Mouse (Mus musculus): ENCODE measurements around the gene Ubxn11.
A peak's percentile ranks its signal among the peaks of the same experiment; 100 is the strongest.
"Not testable (repeated sequence)": the region's sequence is repeated elsewhere in the genome, so short reads cannot be mapped to it uniquely, and the experiment has no call there.

Gene Ubxn11

GRCm38 (mm10) chr4:134120192-134120805 is 17.9 kb downstream of the Ubxn11 start:
- DNase-seq: peak; percentile 46 to 47

DNA sequence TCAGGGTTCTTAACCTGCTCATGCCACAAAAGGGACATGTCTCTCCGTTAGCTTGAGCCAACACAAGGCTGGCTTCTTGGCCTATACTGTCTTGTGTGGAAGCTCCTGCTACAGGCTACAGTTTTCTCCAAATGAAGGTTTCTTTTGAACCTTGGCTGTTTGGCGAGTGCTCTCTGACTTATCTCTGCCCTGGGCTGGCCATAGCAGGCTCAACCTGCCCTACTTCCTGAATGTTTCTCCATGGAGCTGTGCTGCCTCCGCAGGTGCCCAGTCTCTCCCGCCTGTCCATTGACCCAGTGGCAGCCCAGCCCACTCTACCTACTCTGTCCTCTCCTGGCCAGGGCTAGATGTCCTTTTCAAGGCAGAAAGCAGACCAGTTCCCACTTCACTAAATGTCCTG is 18.5 kb downstream of the Ubxn11 start:
- no peak for DNase-seq

DNA sequence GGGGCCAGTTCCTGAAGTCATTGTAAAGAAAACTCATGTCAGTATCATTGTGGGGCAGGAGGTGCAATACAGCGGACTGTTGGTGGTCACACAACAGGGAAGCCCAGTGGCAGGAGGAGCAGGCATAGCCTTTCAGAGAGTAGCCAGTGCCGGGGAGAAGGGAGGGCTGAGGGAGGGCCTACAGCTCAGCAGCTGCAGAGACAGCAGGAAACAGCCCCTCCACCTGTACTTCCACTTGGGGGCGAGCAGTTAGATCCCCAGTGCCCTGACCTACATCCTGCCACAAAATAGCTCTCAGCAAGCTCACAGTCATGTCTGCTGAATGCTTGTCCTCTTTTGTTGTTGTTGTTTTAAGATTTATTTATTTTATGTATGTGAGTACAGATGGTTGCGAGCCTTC is 19.2 kb downstream of the Ubxn11 start:
- peak; percentile 53 to 62 for DNase-seq

- DNase-seq: peak in 1 of 2 experiments; percentile 9
Observed at GRCm38 (mm10) chr4:134122281-134122680, 19.9 kb downstream of the Ubxn11 start.

DNA sequence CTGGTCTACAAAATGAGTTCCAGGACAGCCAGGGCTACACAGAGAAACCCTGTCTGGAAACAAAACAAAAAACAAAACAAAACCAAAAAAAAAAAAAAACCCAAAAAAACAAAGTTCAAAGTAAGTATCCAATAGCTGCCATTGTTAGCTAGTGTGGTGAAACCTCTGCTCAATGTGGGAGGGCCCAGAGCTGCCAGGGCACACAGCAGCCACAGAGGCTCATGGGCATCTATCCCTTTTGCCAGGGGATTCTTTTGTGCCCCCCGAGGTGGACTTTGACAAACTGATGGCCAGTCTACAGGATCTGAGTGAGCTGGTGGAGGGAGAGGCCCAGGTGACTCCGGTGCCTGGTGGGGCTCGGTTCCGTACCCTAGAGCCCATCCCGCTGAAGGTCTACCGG is 20.8 kb downstream of the Ubxn11 start:
- no peak for DNase-seq

- peak; percentile 77 to 80 for DNase-seq
Observed at GRCm38 (mm10) chr4:134123680-134124551, 21.5 kb downstream of the Ubxn11 start.

DNA sequence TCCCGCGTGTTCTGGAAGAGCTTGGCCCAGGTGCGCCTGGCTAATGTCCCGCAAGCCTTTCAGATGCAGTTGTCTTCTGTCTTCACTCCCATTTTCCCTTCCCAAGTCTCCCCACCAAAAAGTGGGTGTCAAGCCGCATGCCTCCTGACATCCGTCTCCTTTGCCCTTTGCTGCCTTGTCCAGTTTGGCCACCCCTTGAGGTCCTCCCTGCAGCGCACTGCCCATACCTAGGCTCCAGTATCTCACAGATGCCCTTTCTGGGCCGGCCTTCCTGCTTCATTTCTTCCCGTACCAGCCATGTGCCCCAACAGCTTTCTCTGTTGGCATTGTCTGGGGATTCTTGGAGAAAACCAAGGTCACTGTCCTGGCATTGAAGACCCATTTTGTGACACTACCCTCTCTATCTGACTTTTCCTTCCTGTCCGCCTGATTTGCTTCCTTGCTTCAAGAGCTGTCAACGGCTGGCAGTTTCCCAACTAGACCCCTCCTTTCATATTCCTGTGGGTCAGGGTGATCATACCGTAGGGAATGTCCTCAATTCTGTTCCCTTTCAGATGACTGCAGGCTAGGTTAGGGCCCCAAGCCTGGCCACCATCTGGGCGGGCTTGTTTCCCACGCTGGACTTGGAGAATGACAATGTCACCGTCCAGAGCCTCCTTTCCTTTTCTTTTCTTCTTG is 23.2 kb downstream of the Ubxn11 start:
- DNase-seq: no peak

DNA sequence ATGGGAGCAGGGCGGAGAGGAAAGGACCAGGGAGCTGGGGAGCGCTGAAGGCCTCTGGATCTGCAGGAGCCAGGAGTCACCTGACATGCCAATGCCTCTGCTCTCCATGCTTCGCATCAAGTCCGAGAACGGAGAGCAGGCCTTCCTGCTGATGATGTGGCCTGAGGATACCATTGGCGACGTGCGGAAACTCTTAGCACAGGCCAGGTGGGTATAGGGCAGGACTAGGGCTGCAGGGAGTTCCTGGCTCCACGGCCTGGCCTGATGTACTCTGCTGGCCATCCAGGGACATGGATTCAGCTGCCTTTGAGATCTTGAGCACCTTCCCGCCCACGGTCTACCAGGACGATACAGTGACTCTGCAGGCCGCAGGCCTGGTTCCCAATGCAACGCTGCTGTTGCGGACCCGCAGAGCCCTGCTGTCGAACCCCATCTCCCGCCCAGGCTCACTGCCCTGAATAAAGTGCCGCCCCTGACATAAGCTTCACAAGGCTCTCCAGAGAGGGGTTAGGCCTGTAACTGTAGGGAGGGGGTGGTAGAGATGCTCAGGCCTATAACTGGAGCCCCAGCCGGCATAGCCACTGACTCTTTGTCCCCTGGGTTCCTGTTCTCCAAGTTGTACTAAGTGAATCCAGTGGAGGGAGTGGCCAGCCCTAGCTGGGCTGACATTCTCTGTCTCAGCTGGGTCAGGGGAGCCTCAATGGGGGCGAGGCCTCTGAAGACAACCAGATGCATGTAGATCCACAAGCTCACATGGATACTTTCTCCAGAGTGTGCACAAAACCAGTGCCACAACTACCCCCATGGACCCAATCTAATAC is 24.1 kb downstream of the Ubxn11 start:
- DNase-seq: no peak

GRCm38 (mm10) chr4:134127121-134127455 is 24.7 kb downstream of the Ubxn11 start:
- no peak for DNase-seq

DNA sequence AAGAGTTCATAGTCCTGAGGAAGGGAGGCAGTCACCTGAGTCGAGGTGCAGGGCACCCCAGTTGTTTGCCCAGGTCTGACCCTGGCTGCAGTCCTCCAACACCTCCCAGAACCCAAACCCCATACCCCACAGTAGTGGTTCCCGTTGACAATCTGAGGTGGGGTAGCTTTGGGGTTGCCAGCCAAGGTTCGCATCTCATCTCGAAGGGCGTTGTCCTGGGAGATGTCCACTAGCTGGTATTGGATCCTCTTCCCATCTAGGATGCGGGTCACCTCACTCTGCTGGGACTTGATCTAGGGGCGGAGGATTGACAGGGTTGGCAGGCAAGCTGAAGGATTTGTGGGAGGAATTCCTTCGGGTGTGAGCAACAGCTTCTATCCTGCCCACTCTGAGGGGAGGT is 25.4 kb downstream of the Ubxn11 start:
- DNase-seq: no peak

DNA sequence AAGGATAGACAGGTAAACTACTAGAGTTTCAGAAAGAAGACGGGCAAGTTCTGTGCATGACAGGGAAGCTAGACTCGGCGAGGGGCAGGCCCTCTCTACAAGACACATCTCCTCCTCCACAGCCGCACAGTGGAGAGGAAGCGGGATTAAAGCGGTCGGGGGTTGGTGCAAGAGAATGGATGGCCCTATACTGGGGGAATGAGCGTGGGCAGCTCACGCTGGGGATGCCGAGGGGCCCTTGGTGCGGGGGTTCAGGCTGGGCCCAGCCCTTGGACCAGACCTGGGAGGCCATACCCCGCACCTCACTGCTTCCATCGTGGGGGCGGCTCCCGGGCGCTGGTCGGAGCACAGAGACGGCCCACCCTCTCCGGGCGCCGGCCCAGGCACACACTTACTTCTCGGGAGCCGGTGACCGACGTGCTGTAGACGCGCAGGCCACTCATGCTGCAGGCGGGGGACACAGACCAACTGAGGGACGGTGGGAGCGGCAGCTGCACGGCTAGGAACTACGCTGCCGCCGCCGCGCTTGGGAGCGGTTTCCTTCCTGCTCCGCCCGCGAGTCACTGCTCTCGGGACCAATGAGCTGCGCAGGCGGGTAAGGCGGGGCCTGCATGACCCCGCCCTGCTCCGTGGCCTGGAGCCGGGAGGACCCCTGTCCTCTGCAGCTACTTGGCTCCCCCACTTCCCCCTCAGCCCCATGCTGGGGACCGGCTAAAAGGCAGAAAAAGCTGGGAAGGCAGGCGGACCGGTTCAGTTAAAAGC is 26.0 kb downstream of the Ubxn11 start, which contains the start of gene Sh3bgrl3:
Gene Sh3bgrl3 (minus strand): TSS at position 569 of the 762 bp plus-strand sequence.
- DNase-seq: peak; percentile 84 to 85

DNA sequence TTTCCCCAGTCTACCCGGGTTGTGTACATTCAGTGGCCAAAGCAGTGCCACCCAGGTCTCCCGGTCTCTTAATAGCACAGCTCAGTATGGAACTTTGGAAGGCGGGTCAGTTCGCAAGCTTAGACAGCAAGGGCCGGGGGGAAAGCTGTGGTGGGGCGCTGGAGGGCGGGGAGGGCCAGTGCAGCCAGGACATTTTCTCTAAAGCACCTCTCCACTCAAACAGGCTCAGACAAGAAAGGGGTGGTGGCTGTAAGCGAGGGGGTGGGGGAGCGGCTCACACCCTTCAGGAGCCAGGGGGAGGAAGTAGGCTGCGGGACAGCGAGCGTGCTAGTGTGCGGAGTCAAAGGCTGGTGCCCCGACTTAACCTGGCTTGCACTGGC is 26.6 kb downstream of the Ubxn11 start:
- peak; percentile 52 to 57 for DNase-seq

- DNase-seq: peak; percentile 29
Observed at GRCm38 (mm10) chr4:134129482-134129881, 27.1 kb downstream of the Ubxn11 start.

GRCm38 (mm10) chr4:134132117-134132516 is 29.7 kb downstream of the Ubxn11 start:
- no peak for DNase-seq

- no peak for DNase-seq
Observed at GRCm38 (mm10) chr4:134132519-134133095, 30.2 kb downstream of the Ubxn11 start.

GRCm38 (mm10) chr4:134136280-134136926 is 34.0 kb downstream of the Ubxn11 start:
- DNase-seq: no peak

DNA sequence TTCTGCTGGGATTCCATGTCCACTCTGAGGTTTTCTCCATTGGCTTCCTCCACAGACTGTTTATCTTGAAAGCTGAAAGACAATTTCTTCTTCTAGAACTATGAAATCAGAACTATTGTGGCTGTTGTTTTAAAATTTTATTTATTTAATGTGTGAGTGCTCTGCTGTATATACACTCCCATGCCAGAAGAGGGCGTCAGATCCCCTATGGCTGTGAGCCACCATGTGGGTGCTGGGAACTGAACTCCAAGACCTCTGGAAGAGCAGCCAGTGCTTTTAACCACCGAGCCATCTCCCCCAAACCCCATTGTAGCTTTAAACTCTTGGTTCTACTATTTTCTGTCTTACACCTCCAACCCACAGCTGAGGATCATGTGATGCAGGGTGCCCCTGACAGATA is 36.5 kb downstream of the Ubxn11 start:
- no peak for DNase-seq

- DNase-seq: not testable (repeated sequence)
Observed at GRCm38 (mm10) chr4:134144297-134144696, 41.9 kb downstream of the Ubxn11 start.

GRCm38 (mm10) chr4:134149389-134149788 is 47.0 kb downstream of the Ubxn11 start:
- no peak for DNase-seq

DNA sequence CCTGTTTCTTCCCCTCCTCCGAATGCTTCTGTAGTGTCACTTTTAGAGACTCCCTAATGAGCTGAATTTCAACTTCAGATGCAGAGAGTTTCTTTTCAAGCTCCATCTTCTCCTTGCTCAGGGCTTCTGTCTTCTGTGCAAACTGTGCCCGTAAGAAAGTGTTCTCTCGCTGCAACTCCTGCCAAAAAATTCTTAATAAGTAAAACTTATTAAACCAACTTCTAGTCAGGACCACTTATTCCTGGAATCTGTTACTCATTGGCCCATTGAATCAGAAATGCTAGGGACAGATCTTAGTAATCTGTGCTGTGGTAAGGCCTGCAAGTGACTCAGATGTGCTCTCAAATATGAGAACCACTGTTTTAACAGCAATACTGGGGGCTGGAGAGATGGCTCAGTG is 49.7 kb downstream of the Ubxn11 start:
- DNase-seq: no peak

DNA sequence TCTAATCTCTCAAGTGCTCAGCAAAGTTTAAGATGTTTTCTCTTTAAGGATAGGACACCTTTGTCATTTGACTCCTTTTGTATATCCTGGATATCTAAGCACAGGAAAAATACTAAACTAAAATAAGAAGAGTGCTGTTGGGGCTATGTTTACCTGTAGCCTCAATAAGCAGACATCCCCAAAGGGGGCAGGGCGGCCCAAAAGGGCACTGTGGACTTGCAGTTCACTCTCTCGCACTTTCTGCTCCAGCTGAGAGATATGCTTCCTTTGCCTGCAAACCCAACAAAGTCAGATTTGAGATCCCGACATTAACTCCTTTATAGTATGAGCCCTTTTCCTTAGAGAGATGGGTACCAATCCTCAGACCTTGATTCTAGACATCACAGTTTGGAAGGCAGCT is 51.3 kb downstream of the Ubxn11 start:
- no peak for DNase-seq

Data from B cell, adult 2 months (primary cell).